Mouse (Mus musculus): ENCODE results near the gene Ampd1. TPM values are rescaled to one million over a fixed set of nuclear protein-coding genes. Genes with fewer than 3 reads are reported as not detected.

The Ampd1 gene
- polyA plus RNA-seq (2014; fragmentation: Illumina TruSeq; extraction: RNeasy Lipid Tissue Mini Kit (QIAGEN cat#74804); ENCODE audit: insufficient read depth, low read depth, low replicate concordance), result 1.4 TPM

DNA sequence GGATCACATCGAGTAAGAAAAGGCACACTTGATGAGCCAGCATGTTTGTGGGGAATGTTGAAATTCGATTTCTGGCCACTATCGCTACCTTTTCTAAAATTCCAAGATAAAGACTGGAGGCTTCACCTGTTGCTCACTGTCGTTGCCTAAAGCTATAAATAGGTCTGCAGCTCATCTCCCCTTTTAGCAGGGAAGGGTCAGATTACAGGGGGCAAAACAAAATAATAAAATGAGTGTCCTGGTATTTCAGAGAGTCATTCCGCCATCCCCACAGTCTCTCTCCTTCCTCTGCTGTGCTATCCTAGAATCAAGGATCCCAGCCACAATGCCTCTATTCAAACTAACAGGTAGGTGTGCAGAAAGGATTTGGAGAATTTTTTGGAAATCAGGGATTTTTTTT lies at the start of gene Ampd1:
Gene Ampd1 (plus strand): TSS at position 244 of the 400 bp plus-strand sequence.

DNA sequence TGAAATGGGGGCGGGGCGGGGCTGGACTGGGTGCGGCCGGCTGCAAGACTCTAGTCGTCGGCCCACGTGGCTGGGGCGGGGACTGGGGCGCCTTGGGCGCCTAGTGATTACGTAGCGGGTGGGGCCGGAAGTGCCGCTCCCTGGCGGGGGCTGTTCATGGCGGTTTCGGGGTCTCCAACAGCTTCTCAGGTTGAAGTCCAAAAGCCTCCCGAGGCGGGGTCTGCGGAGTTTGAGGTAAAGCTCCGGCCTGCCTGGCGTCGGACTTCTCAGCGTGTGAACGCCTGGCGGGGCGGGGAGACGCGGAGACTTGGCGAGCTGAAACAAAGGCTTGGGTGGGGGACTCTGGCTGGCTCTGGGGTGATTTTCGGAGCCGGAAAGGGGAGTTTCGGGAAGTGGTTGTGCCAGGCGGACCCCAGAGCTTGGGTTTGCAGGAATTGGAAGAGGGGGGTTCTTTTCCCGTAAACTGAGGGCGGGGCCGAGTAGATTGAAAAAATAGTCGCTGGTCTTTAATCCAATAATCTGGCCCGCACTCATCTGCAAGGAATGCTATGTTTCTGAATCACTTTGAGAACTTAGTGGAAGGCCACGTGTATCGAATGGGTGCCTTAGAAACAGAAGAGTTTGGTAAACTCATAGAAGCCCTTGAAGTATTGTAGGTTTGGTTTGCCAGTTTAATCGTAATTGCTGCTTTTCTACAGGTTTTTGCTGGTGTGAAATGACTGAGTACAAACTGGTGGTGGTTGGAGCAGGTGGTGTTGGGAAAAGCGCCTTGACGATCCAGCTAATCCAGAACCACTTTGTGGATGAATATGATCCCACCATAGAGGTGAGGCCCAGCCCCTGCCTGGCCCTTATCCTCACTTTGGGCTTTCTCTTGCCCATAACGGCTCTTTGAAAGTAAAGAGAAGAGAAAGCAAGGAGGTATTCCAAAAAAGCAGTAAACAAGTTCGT lies 15.3 kb upstream of the Ampd1 start, which contains the start of gene Nras:
Gene Nras (plus strand): TSS at position 79 of the 951 bp plus-strand sequence.

DNA sequence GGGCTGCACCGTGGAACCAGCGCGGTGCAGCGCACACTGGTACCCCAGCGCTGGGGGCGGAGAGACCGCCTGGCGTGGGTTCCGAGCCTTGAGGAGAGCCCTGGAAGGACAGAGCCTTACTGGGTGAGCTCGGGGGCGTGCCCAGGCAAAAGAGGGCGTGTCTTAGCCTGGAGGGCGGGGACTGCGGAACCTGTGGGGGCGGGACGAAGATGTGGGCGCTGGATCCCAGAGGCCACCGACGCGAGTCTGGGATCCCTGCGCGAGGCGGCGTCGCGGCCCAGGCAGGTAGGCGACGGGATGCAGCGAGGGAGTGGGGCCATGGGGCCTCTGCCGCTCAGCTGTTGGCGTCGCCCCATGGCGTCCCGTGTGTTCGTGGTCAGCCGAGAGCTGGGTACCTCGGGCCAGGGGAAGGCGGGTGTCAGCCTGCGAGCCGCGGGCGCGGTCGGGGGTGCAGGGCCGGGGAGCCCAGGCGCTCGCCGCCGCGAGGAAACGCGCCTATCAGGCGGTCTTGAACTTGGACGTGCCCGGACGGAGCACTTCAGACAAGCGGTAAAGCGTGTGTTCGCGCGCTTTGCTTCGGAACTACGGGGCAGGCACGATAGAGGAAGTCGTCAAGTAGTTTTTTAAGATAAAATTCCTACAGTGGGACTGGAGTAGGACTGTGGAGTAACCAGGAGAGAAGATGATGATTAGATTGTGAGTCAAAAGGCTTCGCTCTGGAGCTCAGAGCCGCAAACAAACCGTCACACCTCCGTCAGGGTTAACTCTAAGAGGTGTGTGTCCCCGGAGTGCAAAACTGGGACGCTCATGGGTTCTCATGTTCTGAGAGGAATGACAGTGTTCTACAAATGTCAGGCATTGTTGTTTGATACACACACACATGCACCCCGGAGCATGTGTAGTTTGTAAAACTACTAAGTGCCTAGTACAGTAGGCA lies 28.9 kb downstream of the Ampd1 start, which contains the start of gene Dennd2c:
Gene Dennd2c (plus strand): TSS at position 151 of the 937 bp plus-strand sequence.

Other genes with a start within 250 kb of the Ampd1 start
- 0.48 TPM for gene Sycp1, start 137.9 kb upstream of the Ampd1 start, polyA plus RNA-seq (2014; fragmentation: Illumina TruSeq; extraction: RNeasy Lipid Tissue Mini Kit (QIAGEN cat#74804); ENCODE audit: insufficient read depth, low read depth, low replicate concordance)
- gene Nr1h5, start 109.9 kb upstream of the Ampd1 start, polyA plus RNA-seq (2014; fragmentation: Illumina TruSeq; extraction: RNeasy Lipid Tissue Mini Kit (QIAGEN cat#74804); ENCODE audit: insufficient read depth, low read depth, low replicate concordance), result 0.15 TPM
- 32.5 TPM for gene Sike1, start 78.3 kb upstream of the Ampd1 start, polyA plus RNA-seq (2014; fragmentation: Illumina TruSeq; extraction: RNeasy Lipid Tissue Mini Kit (QIAGEN cat#74804); ENCODE audit: insufficient read depth, low read depth, low replicate concordance)
- gene Csde1, start 53.6 kb upstream of the Ampd1 start, polyA plus RNA-seq (2014; fragmentation: Illumina TruSeq; extraction: RNeasy Lipid Tissue Mini Kit (QIAGEN cat#74804); ENCODE audit: insufficient read depth, low read depth, low replicate concordance), result 122 TPM
- gene Nras, start 15.7 kb upstream of the Ampd1 start, polyA plus RNA-seq (2014; fragmentation: Illumina TruSeq; extraction: RNeasy Lipid Tissue Mini Kit (QIAGEN cat#74804); ENCODE audit: insufficient read depth, low read depth, low replicate concordance), result 31.8 TPM
- gene Dennd2c, start 28.6 kb downstream of the Ampd1 start, polyA plus RNA-seq (2014; fragmentation: Illumina TruSeq; extraction: RNeasy Lipid Tissue Mini Kit (QIAGEN cat#74804); ENCODE audit: insufficient read depth, low read depth, low replicate concordance), result 2.0 TPM
- 55.7 TPM for gene Bcas2, start 97.6 kb downstream of the Ampd1 start, polyA plus RNA-seq (2014; fragmentation: Illumina TruSeq; extraction: RNeasy Lipid Tissue Mini Kit (QIAGEN cat#74804); ENCODE audit: insufficient read depth, low read depth, low replicate concordance)
- gene Trim33, start 205.3 kb downstream of the Ampd1 start, polyA plus RNA-seq (2014; fragmentation: Illumina TruSeq; extraction: RNeasy Lipid Tissue Mini Kit (QIAGEN cat#74804); ENCODE audit: insufficient read depth, low read depth, low replicate concordance), result 8.3 TPM

Measured in lung, adult 10 weeks (tissue).